Mouse (Mus musculus): ENCODE data around the gene C5ar2. TPM values are rescaled to one million over a fixed set of nuclear protein-coding genes. Genes with fewer than 3 reads are reported as not detected.
"Not testable (repeated sequence)": the region's sequence is repeated elsewhere in the genome, so short reads cannot be mapped to it uniquely, and the experiment has no call there.

Gene C5ar2
- polyA plus RNA-seq, 1 experiment from 2014 or later, result 0.27 TPM

GRCm38 (mm10) chr7:16263843-16264242 is 19.9 kb upstream of the C5ar2 start:
- H3K9me3 ChIP-seq (ENCODE audit: control insufficient read depth, low read depth, low read length), result no peaks in the 10 kb centered on the region
- no peak overlapping the region for H3K9ac ChIP-seq (replicated peaks; ENCODE audit: low read depth, low read length)
- no peaks in the 10 kb centered on the region for H3K36me3 ChIP-seq (ENCODE audit: control insufficient read depth, insufficient read depth, low read length)
- H3K27ac ChIP-seq (ENCODE audit: low read length), result no peak overlapping the region
- H3K4me3 ChIP-seq (ENCODE audit: low read depth, low read length), result no peak overlapping the region
- 80% methylated on average over 5 of the region's 5 CpGs for WGBS
- no peak overlapping the region for H3K4me2 ChIP-seq (replicated peaks; ENCODE audit: low read depth, low read length)
- ATAC-seq (ENCODE audit: insufficient number of reproducible peaks, insufficient read depth, low FRiP score, low read depth), result no peak
- H3K4me1 ChIP-seq (ENCODE audit: control insufficient read depth, insufficient read depth, low read length), result no peaks in the 10 kb centered on the region
- H3K27me3 ChIP-seq (ENCODE audit: control insufficient read depth, insufficient read depth, low read length), result no peaks in the 10 kb centered on the region

GRCm38 (mm10) chr7:16263015-16263787 is 19.2 kb upstream of the C5ar2 start:
- Histone ChIP-seq H3K4me1 (ENCODE audit: control insufficient read depth, insufficient read depth, low read length) (no peaks in the 10 kb centered on the region), H3K4me3 (ENCODE audit: low read depth, low read length) (no peak overlapping the region), H3K27me3 (ENCODE audit: control insufficient read depth, insufficient read depth, low read length) (no peaks in the 10 kb centered on the region), H3K27ac (ENCODE audit: low read length) (no peak overlapping the region), H3K9me3 (ENCODE audit: control insufficient read depth, low read depth, low read length) (no peaks in the 10 kb centered on the region), H3K9ac (replicated peaks; ENCODE audit: low read depth, low read length) (no peak overlapping the region), H3K36me3 (ENCODE audit: control insufficient read depth, insufficient read depth, low read length) (no peaks in the 10 kb centered on the region), H3K4me2 (replicated peaks; ENCODE audit: low read depth, low read length) (no peak overlapping the region)
- 29% methylated on average over 8 of the region's 8 CpGs for WGBS
- ATAC-seq (ENCODE audit: insufficient number of reproducible peaks, insufficient read depth, low FRiP score, low read depth), result no peak

GRCm38 (mm10) chr7:16261097-16261496 is 17.1 kb upstream of the C5ar2 start:
- Histone ChIP-seq H3K27ac (ENCODE audit: low read length) (no peak overlapping the region), H3K4me1 (ENCODE audit: control insufficient read depth, insufficient read depth, low read length) (no peaks in the 10 kb centered on the region)
- no peak for ATAC-seq (ENCODE audit: insufficient number of reproducible peaks, insufficient read depth, low FRiP score, low read depth)

GRCm38 (mm10) chr7:16259110-16259590 is 15.2 kb upstream of the C5ar2 start, which contains the start of gene C5ar1:
C5ar1 (minus strand) TSS chr7:16259540.
- Histone ChIP-seq H3K4me3 (ENCODE audit: low read depth, low read length) (no peak within 1 kb of the TSS), H3K27me3 (ENCODE audit: control insufficient read depth, insufficient read depth, low read length) (no peaks in the 10 kb centered on the region), H3K4me1 (ENCODE audit: control insufficient read depth, insufficient read depth, low read length) (no peaks in the 10 kb centered on the region), H3K9me3 (ENCODE audit: control insufficient read depth, low read depth, low read length) (no peaks in the 10 kb centered on the region), H3K27ac (ENCODE audit: low read length) (no peak within 1 kb of the TSS), H3K4me2 (replicated peaks; ENCODE audit: low read depth, low read length) (no peak within 1 kb of the TSS), H3K36me3 (ENCODE audit: control insufficient read depth, insufficient read depth, low read length) (no peaks in the 10 kb centered on the region), H3K9ac (replicated peaks; ENCODE audit: low read depth, low read length) (no peak within 1 kb of the TSS)
- ATAC-seq (ENCODE audit: insufficient number of reproducible peaks, insufficient read depth, low FRiP score, low read depth), result no peak
- WGBS, result 87% methylated on average over 5 of the region's 5 CpGs

More at GRCm38 (mm10) chr7:16261097-16261496, 17.1 kb upstream of the C5ar2 start:
- Histone ChIP-seq H3K4me2 (replicated peaks; ENCODE audit: low read depth, low read length) (no peak overlapping the region), H3K9me3 (ENCODE audit: control insufficient read depth, low read depth, low read length) (no peaks in the 10 kb centered on the region), H3K36me3 (ENCODE audit: control insufficient read depth, insufficient read depth, low read length) (no peaks in the 10 kb centered on the region), H3K4me3 (ENCODE audit: low read depth, low read length) (no peak overlapping the region), H3K9ac (replicated peaks; ENCODE audit: low read depth, low read length) (no peak overlapping the region), H3K27me3 (ENCODE audit: control insufficient read depth, insufficient read depth, low read length) (no peaks in the 10 kb centered on the region)
- WGBS, result 73% methylated on average over 1 of the region's 1 CpGs

- no peaks in the 10 kb centered on the region for H3K4me1 ChIP-seq (ENCODE audit: control insufficient read depth, insufficient read depth, low read length)
- no peak overlapping the region for H3K4me2 ChIP-seq (replicated peaks; ENCODE audit: low read depth, low read length)
- no peaks in the 10 kb centered on the region for H3K36me3 ChIP-seq (ENCODE audit: control insufficient read depth, insufficient read depth, low read length)
- H3K4me3 ChIP-seq (ENCODE audit: low read depth, low read length), result no peak overlapping the region
- no peaks in the 10 kb centered on the region for H3K9me3 ChIP-seq (ENCODE audit: control insufficient read depth, low read depth, low read length)
- no peak overlapping the region for H3K27ac ChIP-seq (ENCODE audit: low read length)
- 88% methylated on average over 11 of the region's 11 CpGs for WGBS
- H3K27me3 ChIP-seq (ENCODE audit: control insufficient read depth, insufficient read depth, low read length), result no peaks in the 10 kb centered on the region
- ATAC-seq (ENCODE audit: insufficient number of reproducible peaks, insufficient read depth, low FRiP score, low read depth), result no peak
- no peak overlapping the region for H3K9ac ChIP-seq (replicated peaks; ENCODE audit: low read depth, low read length)
Measured at GRCm38 (mm10) chr7:16257830-16258229, 13.9 kb upstream of the C5ar2 start.

GRCm38 (mm10) chr7:16255963-16256362 is 12.0 kb upstream of the C5ar2 start:
- not testable (repeated sequence) for H3K4me2 ChIP-seq (replicated peaks; ENCODE audit: low read depth, low read length); H3K36me3 ChIP-seq (ENCODE audit: control insufficient read depth, insufficient read depth, low read length); H3K4me3 ChIP-seq (ENCODE audit: low read depth, low read length); H3K27me3 ChIP-seq (ENCODE audit: control insufficient read depth, insufficient read depth, low read length); ATAC-seq (ENCODE audit: insufficient number of reproducible peaks, insufficient read depth, low FRiP score, low read depth); H3K9ac ChIP-seq (replicated peaks; ENCODE audit: low read depth, low read length); H3K27ac ChIP-seq (ENCODE audit: low read length); H3K9me3 ChIP-seq (ENCODE audit: control insufficient read depth, low read depth, low read length); H3K4me1 ChIP-seq (ENCODE audit: control insufficient read depth, insufficient read depth, low read length)
- 89% methylated on average over 4 of the region's 4 CpGs for WGBS

GRCm38 (mm10) chr7:16254195-16254594 is 10.2 kb upstream of the C5ar2 start:
- 57% methylated on average over 4 of the region's 4 CpGs for WGBS
- H3K9ac ChIP-seq (replicated peaks; ENCODE audit: low read depth, low read length), result no peak overlapping the region
- no peaks in the 10 kb centered on the region for H3K36me3 ChIP-seq (ENCODE audit: control insufficient read depth, insufficient read depth, low read length)
- H3K4me1 ChIP-seq (ENCODE audit: control insufficient read depth, insufficient read depth, low read length), result no peaks in the 10 kb centered on the region
- H3K27ac ChIP-seq (ENCODE audit: low read length), result no peak overlapping the region
- H3K27me3 ChIP-seq (ENCODE audit: control insufficient read depth, insufficient read depth, low read length), result no peaks in the 10 kb centered on the region
- no peak overlapping the region for H3K4me3 ChIP-seq (ENCODE audit: low read depth, low read length)
- no peak for ATAC-seq (ENCODE audit: insufficient number of reproducible peaks, insufficient read depth, low FRiP score, low read depth)
- no peak overlapping the region for H3K4me2 ChIP-seq (replicated peaks; ENCODE audit: low read depth, low read length)
- H3K9me3 ChIP-seq (ENCODE audit: control insufficient read depth, low read depth, low read length), result no peaks in the 10 kb centered on the region

GRCm38 (mm10) chr7:16250687-16251086 is 6.7 kb upstream of the C5ar2 start:
- Histone ChIP-seq H3K4me3 (ENCODE audit: low read depth, low read length) (no peak overlapping the region), H3K9me3 (ENCODE audit: control insufficient read depth, low read depth, low read length) (no peaks in the 10 kb centered on the region), H3K27ac (ENCODE audit: low read length) (no peak overlapping the region), H3K4me1 (ENCODE audit: control insufficient read depth, insufficient read depth, low read length) (no peaks in the 10 kb centered on the region), H3K9ac (replicated peaks; ENCODE audit: low read depth, low read length) (no peak overlapping the region), H3K36me3 (ENCODE audit: control insufficient read depth, insufficient read depth, low read length) (no peaks in the 10 kb centered on the region), H3K4me2 (replicated peaks; ENCODE audit: low read depth, low read length) (no peak overlapping the region), H3K27me3 (ENCODE audit: control insufficient read depth, insufficient read depth, low read length) (no peaks in the 10 kb centered on the region)
- WGBS, result 87% methylated on average over 5 of the region's 5 CpGs
- no peak for ATAC-seq (ENCODE audit: insufficient number of reproducible peaks, insufficient read depth, low FRiP score, low read depth)

- WGBS, result 34% methylated on average over 2 of the region's 4 CpGs
- Histone ChIP-seq H3K4me1 (ENCODE audit: control insufficient read depth, insufficient read depth, low read length) (no peaks in the 10 kb centered on the region), H3K27me3 (ENCODE audit: control insufficient read depth, insufficient read depth, low read length) (no peaks in the 10 kb centered on the region), H3K9ac (replicated peaks; ENCODE audit: low read depth, low read length) (no peak overlapping the region), H3K4me2 (replicated peaks; ENCODE audit: low read depth, low read length) (no peak overlapping the region), H3K36me3 (ENCODE audit: control insufficient read depth, insufficient read depth, low read length) (no peaks in the 10 kb centered on the region), H3K4me3 (ENCODE audit: low read depth, low read length) (no peak overlapping the region), H3K27ac (ENCODE audit: low read length) (no peak overlapping the region), H3K9me3 (ENCODE audit: control insufficient read depth, low read depth, low read length) (no peaks in the 10 kb centered on the region)
- no peak for ATAC-seq (ENCODE audit: insufficient number of reproducible peaks, insufficient read depth, low FRiP score, low read depth)
Measured at GRCm38 (mm10) chr7:16245958-16246357, 2.0 kb upstream of the C5ar2 start.
